Mouse (Mus musculus) MEL (cell line): ENCODE measurements around the gene Gng7. TPM values are rescaled to one million over a fixed set of nuclear protein-coding genes. Genes with fewer than 3 reads are reported as not detected.
A peak's percentile ranks its signal among the peaks of the same experiment; 100 is the strongest.

Experiments used
- DNase-seq: peaks from one replicate; pipeline ENCODE4 v3.0.0; 2011; ENCODE audit warnings: low read depth, low spot score
- H3K27ac ChIP-seq: 2 replicates; pipeline ENCODE4 v1.5.1; 2012; ENCODE audit warnings: low read depth, mild to moderate bottlenecking, control low read depth, low read length, moderate library complexity; ENCODE audit not compliant: control insufficient read depth
- H3K27me3 ChIP-seq, 2 experiments: fragments of 150-350 bp in 1 of 2; sonication (generic) in 1 of 2; 2 replicates each; pipeline ENCODE4 v1.6.1; 2012; ENCODE audit warnings: low read length in 2 of 2, mild to moderate bottlenecking in 2 of 2, improper control_type of control experiment in 1 of 2, moderate library complexity in 1 of 2; ENCODE audit not compliant: insufficient read depth in 2 of 2, control insufficient read depth in 1 of 2
- H3K36me3 ChIP-seq, 2 experiments: 2 replicates each; pipeline ENCODE4 v1.6.1; 2012 to 2014; ENCODE audit warnings: low read length in 2 of 2, improper control_type of control experiment in 1 of 2, inconsistent platforms in 1 of 2, mild to moderate bottlenecking in 1 of 2; ENCODE audit not compliant: insufficient read depth in 2 of 2, control insufficient read depth in 1 of 2
- H3K4me1 ChIP-seq, 2 experiments: fragments of 150-350 bp in 1 of 2; sonication (generic) in 1 of 2; 2 replicates each; pipeline ENCODE4 v1.6.1; 2012; ENCODE audit warnings: low read length in 2 of 2, improper control_type of control experiment in 1 of 2, mild to moderate bottlenecking in 1 of 2; ENCODE audit not compliant: insufficient read depth in 2 of 2, control insufficient read depth in 1 of 2
- H3K4me3 ChIP-seq, 2 experiments: fragments of 150-350 bp in 1 of 2; sonication (generic) in 1 of 2; 2 replicates each; pipeline ENCODE4 v1.5.1; 2012; ENCODE audit warnings: low read depth in 2 of 2, low read length in 2 of 2, mild to moderate bottlenecking in 2 of 2, moderate library complexity in 2 of 2, control low read depth in 1 of 2, improper control_type of control experiment in 1 of 2; ENCODE audit not compliant: control insufficient read depth in 1 of 2, insufficient read depth in 1 of 2
- H3K79me2 ChIP-seq: 2 replicates; pipeline ENCODE4 v1.6.1; 2012; ENCODE audit warnings: mild to moderate bottlenecking, low read length, moderate library complexity; ENCODE audit not compliant: control insufficient read depth, poor library complexity, insufficient read depth
- H3K9ac ChIP-seq: 2 replicates; pipeline ENCODE4 v1.6.1; 2012; ENCODE audit warnings: low read depth, mild to moderate bottlenecking, control low read depth, low read length, moderate library complexity; ENCODE audit not compliant: control insufficient read depth, poor library complexity, severe bottlenecking
- H3K9me3 ChIP-seq: fragments of 150-350 bp; sonication (generic); replicated peaks from 2 replicates; pipeline ENCODE4 v1.6.1; 2012; ENCODE audit warnings: mild to moderate bottlenecking, low read length, improper control_type of control experiment, moderate library complexity; ENCODE audit not compliant: insufficient read depth
- BHLHE40 ChIP-seq: IDR thresholded peaks from 2 replicates; pipeline ENCODE4 v1.6.1; 2012; ENCODE audit warnings: low read depth, mild to moderate bottlenecking, inconsistent platforms, low read length, improper control_type of control experiment, borderline replicate concordance
- CHD1 ChIP-seq: IDR thresholded peaks from 2 replicates; pipeline ENCODE4 v1.6.1; 2012; ENCODE audit warnings: low read depth, mild to moderate bottlenecking, inconsistent platforms, low read length, improper control_type of control experiment
- CTCF ChIP-seq, 3 experiments: IDR thresholded peaks in 2 of 3; conservative IDR thresholded peaks in 1 of 3; 2 replicates each; pipeline ENCODE4 v1.5.1; 2011 to 2012; ENCODE audit warnings: low read length in 3 of 3, low read depth in 2 of 3, mild to moderate bottlenecking in 2 of 3, improper control_type of control experiment in 1 of 3, inconsistent platforms in 1 of 3, mixed read lengths in 1 of 3, moderate library complexity in 1 of 3; ENCODE audit not compliant: control insufficient read depth in 1 of 3, insufficient read depth in 1 of 3, poor library complexity in 1 of 3, severe bottlenecking in 1 of 3
- E2F4 ChIP-seq: IDR thresholded peaks from 2 replicates; pipeline ENCODE4 v1.6.1; 2011; ENCODE audit warnings: low read depth, low read length, improper control_type of control experiment, borderline replicate concordance
- ELF1 ChIP-seq: IDR thresholded peaks from 2 replicates; pipeline ENCODE4 v1.6.1; 2014; ENCODE audit warnings: low read depth, mild to moderate bottlenecking, inconsistent platforms, low read length, improper control_type of control experiment, moderate library complexity
- ETS1 ChIP-seq: IDR thresholded peaks from 2 replicates; pipeline ENCODE4 v1.6.1; 2012; ENCODE audit warnings: low read depth, mild to moderate bottlenecking, inconsistent platforms, low read length, improper control_type of control experiment, moderate library complexity
- GABPA ChIP-seq: IDR thresholded peaks from 2 replicates; pipeline ENCODE4 v1.6.1; 2012; ENCODE audit warnings: low read depth, mild to moderate bottlenecking, inconsistent platforms, low read length, improper control_type of control experiment, moderate library complexity
- GATA1 ChIP-seq: IDR thresholded peaks from 2 replicates; pipeline ENCODE4 v1.6.1; 2011; ENCODE audit warnings: low read depth, low read length, improper control_type of control experiment
- HCFC1 ChIP-seq: IDR thresholded peaks from 2 replicates; pipeline ENCODE4 v1.6.1; 2012; ENCODE audit warnings: low read depth, mild to moderate bottlenecking, inconsistent platforms, low read length, improper control_type of control experiment, moderate library complexity
- MAX ChIP-seq: IDR thresholded peaks from 2 replicates; pipeline ENCODE4 v1.6.1; 2011; ENCODE audit warnings: low read length, improper control_type of control experiment
- MEF2A ChIP-seq: IDR thresholded peaks from 2 replicates; pipeline ENCODE4 v1.6.1; 2014; ENCODE audit warnings: low read depth, mild to moderate bottlenecking, inconsistent platforms, low read length, improper control_type of control experiment; ENCODE audit not compliant: poor library complexity, insufficient replicate concordance, severe bottlenecking; ENCODE audit errors: extremely low read depth
- MXI1 ChIP-seq: IDR thresholded peaks from 2 replicates; pipeline ENCODE4 v1.6.1; 2011; ENCODE audit warnings: mild to moderate bottlenecking, low read depth, low read length, improper control_type of control experiment
- MYB ChIP-seq: IDR thresholded peaks from 2 replicates; pipeline ENCODE4 v1.6.1; 2011; ENCODE audit warnings: mild to moderate bottlenecking, low read depth, low read length, improper control_type of control experiment
- RAD21 ChIP-seq: IDR thresholded peaks from 2 replicates; pipeline ENCODE4 v1.6.1; 2011; ENCODE audit warnings: mild to moderate bottlenecking, low read depth, low read length, improper control_type of control experiment
- RCOR1 ChIP-seq: IDR thresholded peaks from 2 replicates; pipeline ENCODE4 v1.6.1; 2012; ENCODE audit warnings: low read depth, mild to moderate bottlenecking, inconsistent platforms, low read length, improper control_type of control experiment
- SMC3 ChIP-seq: IDR thresholded peaks from 2 replicates; pipeline ENCODE4 v1.6.1; 2011; ENCODE audit warnings: low read depth, low read length, improper control_type of control experiment
- TAL1 ChIP-seq: IDR thresholded peaks from 2 replicates; pipeline ENCODE4 v1.6.1; 2012; ENCODE audit warnings: mild to moderate bottlenecking, inconsistent platforms, low read length, moderate library complexity, mixed read lengths
- USF1 ChIP-seq: IDR thresholded peaks from 2 replicates; pipeline ENCODE4 v1.6.1; 2014; ENCODE audit warnings: low read depth, mild to moderate bottlenecking, inconsistent platforms, low read length, improper control_type of control experiment, moderate library complexity
- USF2 ChIP-seq, 2 experiments: IDR thresholded peaks; 2 replicates each; pipeline ENCODE4 v1.6.1; 2011 to 2012; ENCODE audit warnings: improper control_type of control experiment in 2 of 2, low read length in 2 of 2, borderline replicate concordance in 1 of 2, inconsistent platforms in 1 of 2, low read depth in 1 of 2, mild to moderate bottlenecking in 1 of 2; ENCODE audit not compliant: insufficient read depth in 1 of 2
- ZKSCAN1 ChIP-seq: IDR thresholded peaks from 2 replicates; pipeline ENCODE4 v1.6.1; 2012; ENCODE audit warnings: low read depth, mild to moderate bottlenecking, inconsistent platforms, low read length, improper control_type of control experiment, moderate library complexity
- ZMIZ1 ChIP-seq: IDR thresholded peaks from 2 replicates; pipeline ENCODE4 v1.6.1; 2012; ENCODE audit warnings: low read depth, mild to moderate bottlenecking, inconsistent platforms, low read length, improper control_type of control experiment, moderate library complexity
- polyA plus RNA-seq, 2 experiments: library from polyadenylated mRNA; stranded (reverse) in 1 of 2; unstranded in 1 of 2; fragments of >175 nt in 1 of 2; fragments of >200 nt in 1 of 2; gene quantifications; 2 replicates each; pipeline versions ENCODE4 v1.2.1 to v1.2.4; 2012; ENCODE audit warnings: low replicate concordance in 2 of 2, low read depth in 1 of 2; ENCODE audit not compliant: insufficient read length in 2 of 2, insufficient read depth in 1 of 2, missing spikeins in 1 of 2
- total RNA-seq: library from RNA; depleted of rRNA; stranded (reverse); fragments of 300-350 nt; gene quantifications from 2 replicates; pipeline ENCODE4 v1.2.3, GENCODE M21; 2012

Gng7 gene
- total and polyA plus RNA-seq, 3 experiments, result 1.3 to 6.2 TPM; not detected in 1

GRCm38 (mm10) chr10:80940988-80941347, 73.8 kb downstream of the Gng7 start:
- H3K4me1 ChIP-seq, result peaks cover 2 to 16% of the 10 kb centered on the region in 2 experiments; a peak in 3 of 4 replicates
- DNase-seq, result no peak
- H3K79me2 ChIP-seq, result no peaks in the 10 kb centered on the region
- no peak overlapping the region for H3K4me3 ChIP-seq
- no peaks in the 10 kb centered on the region; a peak in 1 of 4 replicates for H3K36me3 ChIP-seq
- H3K27ac ChIP-seq, result no peak overlapping the region
- no peaks in the 10 kb centered on the region for H3K9me3 ChIP-seq
- no peak for TF ChIP-seq E2F4
- TF ChIP-seq ZKSCAN1, result no peak
- TF ChIP-seq SMC3, result no peak
- no peak for TF ChIP-seq TAL1
- no peak for TF ChIP-seq GATA1
- no peak for TF ChIP-seq ETS1
- no peak for TF ChIP-seq MAX
- TF ChIP-seq BHLHE40, result no peak
- no peak for TF ChIP-seq RAD21
- TF ChIP-seq USF2 (IDR thresholded peaks at IDR 0.05; ENCODE audit: borderline replicate concordance in 1 of 2, insufficient read depth in 1 of 2, low read depth in 1 of 2, low read length in 2 of 2), result no peak
- no peak for TF ChIP-seq GABPA
- no peak for TF ChIP-seq ZMIZ1
- no peak for TF ChIP-seq MYB
- no peak for TF ChIP-seq CTCF (IDR thresholded peaks at IDR 0.05 in 2 of 3, conservative IDR thresholded peaks at IDR 0.05 in 1 of 3; ENCODE audit: control insufficient read depth in 1 of 3, insufficient read depth in 1 of 3, low read depth in 2 of 3, low read length in 3 of 3, poor library complexity in 1 of 3, severe bottlenecking in 1 of 3)
- no peak for TF ChIP-seq ELF1
- TF ChIP-seq USF1, result no peak
- TF ChIP-seq MXI1, result no peak
- no peak for TF ChIP-seq HCFC1
- TF ChIP-seq RCOR1, result no peak
- TF ChIP-seq CHD1, result no peak
- no peak overlapping the region for H3K9ac ChIP-seq
- no peaks in the 10 kb centered on the region for H3K27me3 ChIP-seq

GRCm38 (mm10) chr10:80940320-80940987, 74.3 kb downstream of the Gng7 start:
- Histone ChIP-seq H3K36me3 (no peaks in the 10 kb centered on the region; a peak in 1 of 4 replicates), H3K27me3 (no peaks in the 10 kb centered on the region), H3K9me3 (no peaks in the 10 kb centered on the region), H3K4me1 (peaks cover 2 to 19% of the 10 kb centered on the region in 2 experiments; a peak in 3 of 4 replicates), H3K9ac (no peak overlapping the region), H3K4me3 (no peak overlapping the region), H3K27ac (no peak overlapping the region), H3K79me2 (no peaks in the 10 kb centered on the region)
- TF ChIP-seq HCFC1, result no peak
- 0 out of 2 replicates have a peak, but pooled peaks have one; percentile 19 for TF ChIP-seq MEF2A
- no peak for DNase-seq
